Mouse (Mus musculus) adipose tissue, adult 10 weeks (tissue): Measurements from ENCODE around the gene Rfx7. TPM values are rescaled to one million over a fixed set of nuclear protein-coding genes. Genes with fewer than 3 reads are reported as not detected.

Experiments
- polyA plus RNA-seq: library from polyadenylated mRNA; stranded (reverse); fragments of 350-450 nt; fragmentation: Illumina TruSeq; extraction: RNeasy Lipid Tissue Mini Kit (QIAGEN cat#74804); gene quantifications from one replicate; pipeline ENCODE4 v1.2.3, GENCODE M21; 2014; ENCODE audit warnings: low read depth, low replicate concordance

Rfx7 gene
- 10.2 TPM for polyA plus RNA-seq

DNA sequence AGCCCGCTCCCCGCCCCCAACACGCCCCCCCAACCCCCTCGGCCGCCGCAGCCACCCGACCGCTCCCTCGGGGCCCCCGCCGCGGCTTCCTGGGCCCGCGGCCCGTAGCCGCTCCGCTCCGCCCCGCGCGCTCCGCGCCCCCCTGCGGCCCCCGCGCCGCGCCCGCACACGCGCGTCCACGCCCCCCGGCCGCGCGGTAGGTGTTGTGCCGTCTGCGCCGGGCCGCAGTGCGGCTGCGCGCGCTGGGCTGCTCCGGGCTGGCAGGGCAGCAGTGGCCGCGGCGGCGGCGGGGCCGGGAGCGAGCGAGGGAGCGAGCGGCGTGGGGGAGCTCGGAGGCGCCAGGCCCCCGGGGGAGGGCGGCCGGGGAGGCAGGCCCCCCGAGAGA, at the start of gene Rfx7:
Rfx7 (plus strand) TSS at position 245 of the 385 bp plus-strand sequence.

DNA sequence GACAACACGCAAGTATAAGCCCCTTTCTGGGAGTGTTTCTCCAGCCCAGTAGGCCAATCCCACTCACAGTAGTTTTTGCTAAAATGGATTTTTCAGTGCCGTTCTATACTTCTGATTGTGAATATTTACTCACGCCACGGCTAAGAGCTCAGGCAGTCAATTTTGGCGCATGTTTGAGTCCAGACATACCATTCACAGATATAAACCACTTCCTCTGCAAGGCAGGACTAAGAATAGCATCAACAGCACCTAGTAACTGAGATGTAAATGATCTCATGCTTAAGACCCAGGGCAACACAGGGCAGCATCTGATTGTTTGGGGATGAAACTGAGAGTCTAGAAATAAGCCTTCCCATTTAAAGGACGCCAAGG, 39.9 kb upstream of the Rfx7 start, which contains the start of gene Tex9:
Tex9 (minus strand) TSS at position 19 of the 372 bp plus-strand sequence.

DNA sequence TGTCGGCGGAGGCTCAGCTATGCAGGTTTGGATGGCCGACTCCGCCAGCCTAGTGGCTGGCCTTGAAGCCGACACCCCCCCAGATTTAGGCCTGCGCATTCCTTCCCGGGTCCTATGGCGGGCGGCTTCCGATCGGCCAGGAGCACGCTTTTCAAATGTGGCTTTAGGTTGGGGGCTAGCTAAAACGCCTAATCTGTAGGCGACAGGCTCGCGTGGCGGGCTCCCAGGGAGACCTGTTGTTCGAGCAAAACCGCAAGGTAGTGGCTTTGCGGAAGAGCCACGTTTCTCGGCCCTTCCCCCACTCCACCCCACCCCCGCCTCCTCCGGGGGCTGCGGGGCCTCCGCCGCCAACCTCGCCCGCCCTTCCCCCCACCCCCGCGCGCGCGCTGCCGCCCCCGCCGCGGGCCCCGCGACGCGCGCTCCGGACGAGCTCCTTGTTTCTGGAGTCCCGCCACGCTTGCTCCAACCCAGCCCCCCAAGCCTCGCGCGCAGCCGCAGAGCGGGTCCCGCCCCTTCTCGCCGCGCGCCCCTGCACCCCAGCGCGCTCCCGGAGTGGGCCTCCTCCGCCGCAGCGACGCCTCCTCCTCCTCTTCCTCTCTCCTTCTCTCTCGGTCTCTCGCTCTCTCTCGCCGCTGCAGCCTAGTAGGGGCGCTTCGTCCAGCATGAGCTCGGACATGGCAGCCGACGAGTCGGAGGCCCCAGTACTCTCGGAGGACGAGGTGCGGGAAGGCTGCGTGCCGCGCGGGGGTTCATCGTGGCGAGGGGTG, 130.0 kb downstream of the Rfx7 start, which contains the start of gene Nedd4:
Nedd4 (plus strand) TSS at position 452 of the 767 bp plus-strand sequence.

Other genes with a start within 250 kb of the Rfx7 start
- 8.7 TPM for gene Mns1, start 94.2 kb upstream of the Rfx7 start, polyA plus RNA-seq
- gene Tex9, start 40.0 kb upstream of the Rfx7 start, polyA plus RNA-seq = 9.1 TPM
- gene Nedd4, start 130.1 kb downstream of the Rfx7 start, polyA plus RNA-seq = 284 TPM